ENCODE assay signal across 9 mouse cellular contexts in genomic region chr6:129349524-129350352, GRCm38 (mm10). TPM values are rescaled to one million over a fixed set of nuclear protein-coding genes. Genes with fewer than 3 reads are reported as not detected.
DNase-seq lines count a peak whose midpoint lies in the region; ATAC-seq and TF ChIP-seq lines count a peak whose summit lies in the region.
"Had no signal": no experiment of that assay in that cellular context is flagged by ENCODE, and none has a peak within 500 bp of the region (broad histone marks: within the 10 kb centered on the region; RNA-seq: fewer than 3 reads in every experiment).

No protein-coding gene starts in this region.

- H3K4me1 ChIP-seq in heart, adult 2 months (ENCODE audit: control insufficient read depth, insufficient read depth, low read length), result no peaks in the 10 kb centered on the region; the same call in 1 of the 2 replicates
- no peaks in the 10 kb centered on the region for H3K4me1 ChIP-seq in heart, embryonic 12.5 days (replicated peaks)
- no peaks in the 10 kb centered on the region for H3K4me1 ChIP-seq in liver, embryonic 16.5 days (ENCODE audit: control insufficient read depth, low read depth, low read length)
- no peaks in the 10 kb centered on the region for H3K4me1 ChIP-seq in hindbrain, embryonic 16.5 days (ENCODE audit: control insufficient read depth, insufficient read depth, low read depth, low read length)
- H3K4me1 ChIP-seq: heart, embryonic 10.5 days had no signal

- no peak overlapping the region for H3K4me3 ChIP-seq in heart, adult 2 months
- no peak overlapping the region for H3K4me3 ChIP-seq in heart, embryonic 12.5 days
- 0 out of 2 replicates have a peak overlapping the region, but pooled peaks have one; percentile 22 for H3K4me3 ChIP-seq in liver, embryonic 16.5 days (ENCODE audit: low read depth, low read length)
- H3K4me3 ChIP-seq in hindbrain, embryonic 16.5 days (ENCODE audit: low read length), result no peak overlapping the region
- H3K4me3 ChIP-seq: heart, embryonic 10.5 days had no signal

- peak; percentile 21 to 26 for DNase-seq in heart, adult 2 months
- peak; percentile 17 for DNase-seq in induced T-regulatory cell, adult 2 months (ENCODE audit: low read depth)
- peak; percentile 49 to 53 for DNase-seq in spleen, postnatal 36 days (ENCODE audit: low spot score in 2 of 2)
- no peak for DNase-seq in left cerebral cortex, postnatal 14 days (ENCODE audit: low spot score in 2 of 2)
- DNase-seq in ovary, adult 18-20 months (ENCODE audit: low spot score), result no peak

- no peaks in the 10 kb centered on the region for H3K27me3 ChIP-seq in heart, adult 2 months (ENCODE audit: control insufficient read depth, insufficient read depth, low read length)
- no peaks in the 10 kb centered on the region for H3K27me3 ChIP-seq in heart, embryonic 12.5 days (replicated peaks)
- no peaks in the 10 kb centered on the region for H3K27me3 ChIP-seq in liver, embryonic 16.5 days (ENCODE audit: control insufficient read depth, insufficient read depth, low read depth, low read length)
- H3K27me3 ChIP-seq in hindbrain, embryonic 16.5 days (replicated peaks; ENCODE audit: control insufficient read depth, insufficient read depth, low read length), result no peaks in the 10 kb centered on the region

- TF ChIP-seq CTCF in heart, adult 2 months (IDR thresholded peaks at IDR 0.05), result no peak

- H3K79me2 ChIP-seq in heart, adult 2 months (replicated peaks; ENCODE audit: control insufficient read depth, insufficient read depth, low read length), result no peaks in the 10 kb centered on the region

- H3K4me2 ChIP-seq in heart, embryonic 12.5 days, result no peak overlapping the region
- no peak overlapping the region for H3K4me2 ChIP-seq in liver, embryonic 16.5 days (ENCODE audit: low read depth, low read length)
- no peak overlapping the region for H3K4me2 ChIP-seq in hindbrain, embryonic 16.5 days (ENCODE audit: low read length)

- no peak overlapping the region for H3K9ac ChIP-seq in heart, adult 2 months (ENCODE audit: low read depth, low read length)
- no peak overlapping the region for H3K9ac ChIP-seq in heart, embryonic 12.5 days
- H3K9ac ChIP-seq in liver, embryonic 16.5 days (ENCODE audit: low read depth, low read length), result no peak overlapping the region
- H3K9ac ChIP-seq in hindbrain, embryonic 16.5 days (ENCODE audit: low read depth, low read length), result no peak overlapping the region

- WGBS in heart, adult 2 months, result 56% methylated on average over 4 of the region's 4 CpGs
- WGBS in heart, embryonic 12.5 days, result 56% methylated on average over 4 of the region's 4 CpGs
- 11% methylated on average over 4 of the region's 4 CpGs for WGBS in liver, embryonic 16.5 days (ENCODE audit: insufficient replicate concordance)
- 54% methylated on average over 4 of the region's 4 CpGs for WGBS in hindbrain, embryonic 16.5 days

- H3K9me3 ChIP-seq in heart, embryonic 12.5 days (replicated peaks), result peaks cover 10% of the 10 kb centered on the region; the same call in 1 of the 2 replicates
- H3K9me3 ChIP-seq in liver, embryonic 16.5 days (replicated peaks; ENCODE audit: control insufficient read depth, low read length), result no peaks in the 10 kb centered on the region; the same call in 1 of the 2 replicates
- no peaks in the 10 kb centered on the region; the same call in 1 of the 2 replicates for H3K9me3 ChIP-seq in hindbrain, embryonic 16.5 days (ENCODE audit: control insufficient read depth, low read length)
- H3K9me3 ChIP-seq: heart, embryonic 10.5 days had no signal

- TF ChIP-seq POLR2A in heart, adult 2 months (IDR thresholded peaks at IDR 0.05; ENCODE audit: insufficient read depth, low read depth, low read length), result no peak

- H3K27ac ChIP-seq in heart, adult 2 months, result no peak overlapping the region
- H3K27ac ChIP-seq in heart, embryonic 12.5 days (ENCODE audit: poor library complexity, severe bottlenecking), result no peak overlapping the region
- peak overlapping the region; percentile 52 for H3K27ac ChIP-seq in liver, embryonic 16.5 days (ENCODE audit: low read length)
- H3K27ac ChIP-seq in hindbrain, embryonic 16.5 days (ENCODE audit: low read depth, low read length), result no peak overlapping the region
- H3K27ac ChIP-seq: heart, embryonic 10.5 days had no signal

- no peak for ATAC-seq in heart, embryonic 12.5 days (ENCODE audit: insufficient number of reproducible peaks, low FRiP score)
- ATAC-seq in liver, embryonic 16.5 days (ENCODE audit: low read depth), result peak; percentile 50
- ATAC-seq in hindbrain, embryonic 16.5 days, result no peak

- no peaks in the 10 kb centered on the region for H3K36me3 ChIP-seq in heart, adult 2 months (ENCODE audit: control insufficient read depth, insufficient read depth, low read length)
- H3K36me3 ChIP-seq in heart, embryonic 12.5 days, result no peaks in the 10 kb centered on the region
- H3K36me3 ChIP-seq in liver, embryonic 16.5 days (ENCODE audit: control insufficient read depth, insufficient read depth), result no peaks in the 10 kb centered on the region
- no peaks in the 10 kb centered on the region for H3K36me3 ChIP-seq in hindbrain, embryonic 16.5 days (ENCODE audit: control insufficient read depth, insufficient read depth, low read length)
- H3K36me3 ChIP-seq: heart, embryonic 10.5 days had no signal

- no peak for TF ChIP-seq EP300 in heart, adult 2 months (IDR thresholded peaks at IDR 0.05; ENCODE audit: insufficient read depth, low read depth, low read length)

- intact Hi-C loops in heart, adult 2 months (cut with DNase I), result no loop called here
- intact Hi-C loops in left cerebral cortex, postnatal 14 days (cut with DNase I), result no loop called here

RNA-seq across cellular contexts. Expression of gene Clec12a, which starts 7.2 kb away (rescaled TPM):
- total RNA-seq in heart, adult 2 months (2021), result under 1 TPM; 0.63 to 0.73 TPM
- polyA plus RNA-seq in heart, adult 2 months (2012; rRNA removed), result 0.80 and 1.6 TPM in 2 replicates
- 0.31 and 0.78 TPM in 2 replicates for polyA plus RNA-seq in heart, embryonic 12.5 days (2016; fragmentation: Nextera tagmentation; extraction: Ambion mirVana)
- polyA plus RNA-seq in liver, embryonic 16.5 days (2015; fragmentation: Nextera tagmentation; extraction: Ambion mirVana), result 13.1 and 13.7 TPM in 2 replicates
- under 1 TPM in 1 of 2 experiments, not detected in 1; 0.25 TPM for total RNA-seq in left cerebral cortex, postnatal 14 days (2021)
- 0.15 and 0.26 TPM in 2 replicates for polyA plus RNA-seq in hindbrain, embryonic 16.5 days (2015; fragmentation: Nextera tagmentation; extraction: Ambion mirVana)

RNA-seq across cellular contexts. Expression of gene 4922502D21Rik, which starts 18.1 kb away (rescaled TPM):
- total RNA-seq in heart, adult 2 months (2021), result not detected
- 0.33 and 0.38 TPM in 2 replicates for polyA plus RNA-seq in heart, adult 2 months (2012; rRNA removed)
- polyA plus RNA-seq in heart, embryonic 12.5 days (2016; fragmentation: Nextera tagmentation; extraction: Ambion mirVana), result not detected in 2 replicates
- polyA plus RNA-seq in liver, embryonic 16.5 days (2015; fragmentation: Nextera tagmentation; extraction: Ambion mirVana), result not detected in 2 replicates
- total RNA-seq in left cerebral cortex, postnatal 14 days (2021), result not detected
- polyA plus RNA-seq in hindbrain, embryonic 16.5 days (2015; fragmentation: Nextera tagmentation; extraction: Ambion mirVana), result not detected in 2 replicates
- polyA plus RNA-seq: heart, embryonic 10.5 days had no signal

RNA-seq across cellular contexts. Expression of gene Clec12b, which starts 35.9 kb away (rescaled TPM):
- total RNA-seq in heart, adult 2 months (2021), result under 1 TPM; 0.16 to 0.23 TPM
- 0.20 and 0.70 TPM in 2 replicates for polyA plus RNA-seq in heart, adult 2 months (2012; rRNA removed)
- polyA plus RNA-seq in heart, embryonic 12.5 days (2016; fragmentation: Nextera tagmentation; extraction: Ambion mirVana), result 0.33 and 0.64 TPM in 2 replicates
- not detected in 2 replicates for polyA plus RNA-seq in liver, embryonic 16.5 days (2015; fragmentation: Nextera tagmentation; extraction: Ambion mirVana)
- not detected for total RNA-seq in left cerebral cortex, postnatal 14 days (2021)
- 0.39 and 0.98 TPM in 2 replicates for polyA plus RNA-seq in hindbrain, embryonic 16.5 days (2015; fragmentation: Nextera tagmentation; extraction: Ambion mirVana)

RNA-seq across cellular contexts. Expression of gene Clec1b, which starts 47.4 kb away (rescaled TPM):
- 1 to 10 TPM; 1.5 to 5.7 TPM for total RNA-seq in heart, adult 2 months (2021)
- 1.7 and 2.8 TPM in 2 replicates for polyA plus RNA-seq in heart, adult 2 months (2012; rRNA removed)
- 6.6 and 7.4 TPM in 2 replicates for polyA plus RNA-seq in heart, embryonic 12.5 days (2016; fragmentation: Nextera tagmentation; extraction: Ambion mirVana)
- 26.1 and 26.7 TPM in 2 replicates for polyA plus RNA-seq in liver, embryonic 16.5 days (2015; fragmentation: Nextera tagmentation; extraction: Ambion mirVana)
- total RNA-seq in left cerebral cortex, postnatal 14 days (2021), result under 1 TPM in 1 of 2 experiments, not detected in 1; 0.46 TPM
- polyA plus RNA-seq in hindbrain, embryonic 16.5 days (2015; fragmentation: Nextera tagmentation; extraction: Ambion mirVana), result 0.73 and 0.79 TPM in 2 replicates

RNA-seq across cellular contexts. Expression of gene Clec9a, which starts 58.9 kb away (rescaled TPM):
- under 1 TPM in 1 of 2 experiments, not detected in 1; 0.14 TPM for total RNA-seq in heart, adult 2 months (2021)
- 0.68 and 1.4 TPM in 2 replicates for polyA plus RNA-seq in heart, adult 2 months (2012; rRNA removed)
- 0.10 and 0.27 TPM in 2 replicates for polyA plus RNA-seq in heart, embryonic 12.5 days (2016; fragmentation: Nextera tagmentation; extraction: Ambion mirVana)
- 0.30 and 0.33 TPM in 2 replicates for polyA plus RNA-seq in liver, embryonic 16.5 days (2015; fragmentation: Nextera tagmentation; extraction: Ambion mirVana)
- total RNA-seq in left cerebral cortex, postnatal 14 days (2021), result not detected
- polyA plus RNA-seq in hindbrain, embryonic 16.5 days (2015; fragmentation: Nextera tagmentation; extraction: Ambion mirVana), result 0.10 and 0.24 TPM in 2 replicates

Comparison
In these comparisons a context has a peak if more than half of its experiments do, and no peak if none do; other contexts are left out.
1. DNase-seq: peak in heart, adult 2 months (2 of 2), induced T-regulatory cell, adult 2 months (single experiment) and spleen, postnatal 36 days (2 of 2); none in left cerebral cortex, postnatal 14 days (0 of 2) and ovary, adult 18-20 months (single experiment).